14 mouse cellular contexts compared by ENCODE assay signal in the genomic region with DNA sequence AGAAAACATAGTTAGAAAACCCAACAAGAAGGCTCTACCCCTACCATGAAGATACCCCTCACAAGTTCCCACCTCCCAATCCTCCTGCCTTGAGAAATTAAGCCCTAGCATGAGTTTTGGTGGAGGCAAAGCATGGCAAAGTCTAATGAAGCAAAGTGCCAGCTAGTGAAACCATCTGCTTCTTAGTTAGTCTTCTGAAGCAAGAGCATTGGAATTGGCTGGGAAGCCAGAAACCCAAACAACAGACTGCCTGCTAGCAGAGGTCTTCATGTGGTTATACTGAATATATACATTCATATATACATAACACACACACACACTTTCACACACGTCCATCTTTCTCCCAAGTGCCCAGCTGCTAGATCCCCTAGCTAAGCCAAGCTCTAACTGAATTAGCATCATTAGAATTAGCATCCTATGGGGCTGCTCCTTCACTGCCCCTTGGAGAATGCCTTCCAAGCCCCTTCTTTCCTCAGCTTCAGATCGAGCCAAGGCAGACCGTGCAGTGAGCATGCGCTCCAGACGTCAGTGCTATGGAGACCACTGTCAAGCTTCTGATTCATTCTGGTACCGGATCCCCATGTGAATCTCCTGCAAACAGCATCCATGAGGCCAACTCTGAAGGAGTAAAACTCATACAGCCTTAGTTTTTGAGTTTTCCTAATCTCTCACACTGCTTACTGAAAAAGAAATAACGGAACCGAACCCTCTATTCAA.
"Had no signal": no experiment of that assay in that cellular context is flagged by ENCODE, and none has a peak within 500 bp of the region (broad histone marks: within the 10 kb centered on the region; RNA-seq: fewer than 3 reads in every experiment).

No protein-coding gene starts in this region.

- ATAC-seq: midbrain, embryonic 16.5 days had no signal

- H3K36me3 ChIP-seq: midbrain, embryonic 10.5 days; midbrain, embryonic 12.5 days; neural tube, embryonic 13.5 days; neural tube, embryonic 15.5 days had no signal

- H3K4me3 ChIP-seq: midbrain, embryonic 10.5 days; midbrain, embryonic 12.5 days; myocyte; neural tube, embryonic 13.5 days; neural tube, embryonic 15.5 days had no signal

- H3K27ac ChIP-seq: midbrain, embryonic 10.5 days; midbrain, embryonic 12.5 days; neural tube, embryonic 13.5 days; neural tube, embryonic 15.5 days had no signal

- DNase-seq: lung, adult 18-20 months; midbrain, embryonic 14.5 days; retina, postnatal 1 day; right cerebral cortex, adult 18-20 months; spleen, adult 18-20 months; thymus, adult 2 months; thymus, postnatal 25 days; thymus, postnatal 4 days had no signal

- H3K9ac ChIP-seq: midbrain, embryonic 12.5 days; neural tube, embryonic 13.5 days; neural tube, embryonic 15.5 days had no signal

- H3K27me3 ChIP-seq: midbrain, embryonic 12.5 days; neural tube, embryonic 13.5 days; neural tube, embryonic 15.5 days had no signal

- H3K9me3 ChIP-seq: midbrain, embryonic 10.5 days; midbrain, embryonic 12.5 days; neural tube, embryonic 13.5 days; neural tube, embryonic 15.5 days had no signal

- H3K4me2 ChIP-seq: midbrain, embryonic 12.5 days; neural tube, embryonic 13.5 days; neural tube, embryonic 15.5 days had no signal

- H3K4me1 ChIP-seq: midbrain, embryonic 10.5 days; midbrain, embryonic 12.5 days; neural tube, embryonic 13.5 days; neural tube, embryonic 15.5 days had no signal
